Mouse (Mus musculus): ENCODE measurements at regions not wholly inside any gene's neighbourhood (a gene's known extent, or its start where the extent isn't known, plus 50 kb on each side); places are given as distances from the start of the nearest gene placed in this dataset.

DNA sequence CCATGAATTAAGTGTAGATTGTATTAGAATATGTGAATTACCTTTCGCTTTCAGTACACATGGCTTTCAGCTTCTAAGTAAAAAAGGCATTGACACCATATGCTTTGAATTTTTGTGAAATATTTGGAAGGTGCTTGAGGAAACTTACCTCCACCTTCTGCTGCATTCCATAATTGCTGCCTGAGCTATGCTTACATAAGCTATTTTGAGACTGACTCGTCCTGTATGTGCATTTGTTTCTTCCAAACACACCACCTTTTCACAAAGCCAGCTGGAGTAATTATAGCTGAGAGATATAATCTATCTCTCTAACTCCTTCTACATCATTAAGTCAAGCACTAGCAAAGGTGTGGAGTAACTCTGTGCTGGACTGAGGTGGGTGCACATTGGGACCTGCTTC is 224.0 kb upstream of the Pitrm1 start:
- TF ChIP-seq CTCF (IDR thresholded peaks at IDR 0.05; ENCODE audit: borderline replicate concordance, control insufficient read depth, extremely low read depth, insufficient read depth, low read length, poor library complexity) (no peak), POLR2A (IDR thresholded peaks at IDR 0.05; ENCODE audit: control insufficient read depth, extremely low read depth, insufficient read depth, low read length, poor library complexity) (no peak)
